In genomic region chr19:59339908-59340307, GRCm38 (mm10) we compare ENCODE assay signal across 31 mouse cellular contexts. TPM values are rescaled to one million over a fixed set of nuclear protein-coding genes. Genes with fewer than 3 reads are reported as not detected.
"Had no signal": no experiment of that assay in that cellular context is flagged by ENCODE, and none has a peak within 500 bp of the region (broad histone marks: within the 10 kb centered on the region; RNA-seq: fewer than 3 reads in every experiment).

No protein-coding gene starts in this region.

- H3K36me3 ChIP-seq: heart, embryonic 12.5 days; heart, embryonic 13.5 days; heart, embryonic 15.5 days; hindbrain, embryonic 12.5 days; hindbrain, embryonic 13.5 days; hindbrain, embryonic 15.5 days; intestine, embryonic 15.5 days had no signal

- H3K4me3 ChIP-seq: heart, embryonic 10.5 days; heart, embryonic 12.5 days; heart, embryonic 13.5 days; heart, embryonic 15.5 days; hindbrain, embryonic 10.5 days; hindbrain, embryonic 12.5 days; hindbrain, embryonic 13.5 days; hindbrain, embryonic 15.5 days; intestine, embryonic 15.5 days; kidney, embryonic 15.5 days; layer of hippocampus, adult 2 months had no signal

- H3K27ac ChIP-seq: heart, embryonic 10.5 days; heart, embryonic 13.5 days; heart, embryonic 15.5 days; hindbrain, embryonic 10.5 days; hindbrain, embryonic 12.5 days; hindbrain, embryonic 13.5 days; hindbrain, embryonic 14.5 days; hindbrain, embryonic 15.5 days; hindbrain, postnatal 0 days; intestine, embryonic 15.5 days; kidney, embryonic 15.5 days; kidney, postnatal 0 days; layer of hippocampus, adult 2 months had no signal

- H3K4me2 ChIP-seq: heart, embryonic 11.5 days; heart, embryonic 12.5 days; heart, embryonic 13.5 days; heart, embryonic 15.5 days; hindbrain, embryonic 12.5 days; hindbrain, embryonic 13.5 days; hindbrain, embryonic 14.5 days; hindbrain, embryonic 15.5 days; intestine, embryonic 15.5 days; kidney, embryonic 15.5 days had no signal

- H3K27me3 ChIP-seq: heart, embryonic 12.5 days; heart, embryonic 13.5 days; heart, embryonic 15.5 days; hindbrain, embryonic 12.5 days; hindbrain, embryonic 13.5 days; hindbrain, embryonic 15.5 days; intestine, embryonic 15.5 days; kidney, embryonic 15.5 days had no signal

- DNase-seq: heart, postnatal 10 days; heart, postnatal 14 days; heart, postnatal 36 days; heart, postnatal 4 days; kidney, adult 11 months; kidney, adult 18-20 months; kidney, adult 2 months; kidney, adult 8-10 months; kidney, adult 9 months; kidney, postnatal 10 days; kidney, postnatal 14 days; kidney, postnatal 25 days; kidney, postnatal 36 days; kidney, postnatal 4 days; layer of hippocampus, adult 9-11 months; layer of hippocampus, postnatal 36 days had no signal

- H3K9ac ChIP-seq: heart, embryonic 12.5 days; heart, embryonic 13.5 days; heart, embryonic 15.5 days; hindbrain, embryonic 12.5 days; hindbrain, embryonic 13.5 days; hindbrain, embryonic 14.5 days; hindbrain, embryonic 15.5 days; intestine, embryonic 15.5 days; kidney, embryonic 15.5 days had no signal

- H3K9me3 ChIP-seq: heart, embryonic 10.5 days; heart, embryonic 12.5 days; heart, embryonic 13.5 days; heart, embryonic 15.5 days; hindbrain, embryonic 10.5 days; hindbrain, embryonic 12.5 days; hindbrain, embryonic 13.5 days; hindbrain, embryonic 15.5 days; intestine, embryonic 15.5 days; kidney, embryonic 15.5 days had no signal

RNA-seq across cellular contexts. Expression of gene Rps12-ps3, which starts 17.8 kb away (rescaled TPM):
- polyA plus RNA-seq: hindbrain, embryonic 15.5 days had no signal
